Mouse (Mus musculus): ENCODE measurements at regions not wholly inside any gene's neighbourhood (a gene's known extent, or its start where the extent isn't known, plus 50 kb on each side); places are given as distances from the start of the nearest gene placed in this dataset.

GRCm38 (mm10) chr12:118660384-118661213, 185.5 kb upstream of the Sp8 start:
- ATAC-seq (replicated peaks; ENCODE audit: poor library complexity, severe bottlenecking) = no peak

DNA sequence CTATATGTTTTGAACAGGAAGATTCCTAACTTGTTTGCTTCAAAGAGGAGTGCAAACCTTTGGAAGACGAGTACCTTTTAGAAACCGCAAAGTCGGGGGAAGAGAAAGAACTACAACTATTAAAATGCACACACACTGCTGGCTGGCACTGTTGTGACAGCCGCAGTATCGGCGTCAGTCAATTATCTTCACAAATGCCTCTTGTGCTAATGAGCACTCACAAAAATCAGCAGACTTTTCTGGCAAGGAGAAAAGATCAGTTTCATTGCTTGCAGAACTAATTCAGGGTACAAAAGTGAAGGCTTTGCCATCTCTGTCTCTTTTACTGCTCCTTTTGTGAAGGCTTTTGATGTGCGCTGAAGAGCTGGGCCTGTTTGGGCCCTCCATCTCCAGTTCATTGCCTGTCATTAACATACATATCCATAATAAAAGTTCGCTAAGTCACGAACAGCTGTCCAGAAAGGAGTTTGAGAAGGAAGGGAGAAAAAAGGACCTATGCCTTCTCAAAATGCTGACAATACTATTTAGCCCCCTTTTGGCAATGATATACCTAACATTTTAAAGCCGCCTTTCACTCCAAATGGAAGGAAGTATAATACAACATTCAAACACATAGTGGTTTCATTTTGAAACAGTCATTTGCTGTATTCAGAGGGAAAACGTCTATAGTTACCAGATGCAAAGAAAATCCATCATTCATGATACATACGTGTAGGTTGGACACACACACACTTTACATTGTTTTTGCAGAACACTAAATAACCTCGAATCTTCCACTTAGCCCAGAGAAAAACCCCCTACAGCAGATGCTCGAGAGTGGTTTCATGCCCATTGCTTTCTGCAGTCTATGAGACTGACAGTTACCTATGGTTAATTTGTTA, 186.6 kb upstream of the Sp8 start:
- no peak for ATAC-seq (replicated peaks; ENCODE audit: poor library complexity, severe bottlenecking)

- ATAC-seq (replicated peaks; ENCODE audit: poor library complexity, severe bottlenecking) = no peak
These were observed 195.5 kb upstream of the Sp8 start for GRCm38 (mm10) chr12:118650483-118651160.

DNA sequence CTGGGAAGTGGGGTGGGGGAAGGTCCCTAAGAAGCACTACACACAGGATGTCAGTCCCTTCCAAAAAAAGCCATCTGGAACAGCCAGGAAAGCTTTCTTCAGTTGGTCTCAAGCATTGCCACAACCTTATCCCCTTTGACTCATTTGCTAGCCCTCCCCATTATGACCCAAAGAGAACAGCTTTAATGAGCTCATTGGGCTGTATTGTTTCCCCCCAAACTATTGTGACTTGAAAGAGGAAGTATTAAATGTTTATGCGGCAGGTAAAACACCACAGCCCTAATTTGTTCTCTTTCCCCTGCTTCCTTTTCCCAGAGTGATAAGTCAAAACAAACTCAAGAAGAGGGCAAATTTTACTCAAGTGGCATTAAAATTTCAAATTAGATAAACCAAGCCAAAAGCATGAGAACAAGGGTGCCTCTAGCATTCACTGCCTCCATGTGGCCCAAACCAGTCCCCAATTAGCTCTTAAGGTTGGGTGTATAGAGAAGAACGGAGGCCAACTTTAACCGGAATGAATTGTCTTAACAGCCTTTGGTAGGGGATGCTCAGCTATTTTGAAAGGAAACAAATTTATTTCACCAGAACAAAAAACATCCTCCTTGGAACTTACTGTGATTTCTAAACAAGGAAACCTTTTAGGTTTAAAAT, 196.7 kb upstream of the Sp8 start:
- ATAC-seq (replicated peaks; ENCODE audit: poor library complexity, severe bottlenecking) = peak; percentile 60

- ATAC-seq (replicated peaks; ENCODE audit: poor library complexity, severe bottlenecking) = peak; percentile 91
These were observed 197.5 kb upstream of the Sp8 start for GRCm38 (mm10) chr12:118648673-118649072.

DNA sequence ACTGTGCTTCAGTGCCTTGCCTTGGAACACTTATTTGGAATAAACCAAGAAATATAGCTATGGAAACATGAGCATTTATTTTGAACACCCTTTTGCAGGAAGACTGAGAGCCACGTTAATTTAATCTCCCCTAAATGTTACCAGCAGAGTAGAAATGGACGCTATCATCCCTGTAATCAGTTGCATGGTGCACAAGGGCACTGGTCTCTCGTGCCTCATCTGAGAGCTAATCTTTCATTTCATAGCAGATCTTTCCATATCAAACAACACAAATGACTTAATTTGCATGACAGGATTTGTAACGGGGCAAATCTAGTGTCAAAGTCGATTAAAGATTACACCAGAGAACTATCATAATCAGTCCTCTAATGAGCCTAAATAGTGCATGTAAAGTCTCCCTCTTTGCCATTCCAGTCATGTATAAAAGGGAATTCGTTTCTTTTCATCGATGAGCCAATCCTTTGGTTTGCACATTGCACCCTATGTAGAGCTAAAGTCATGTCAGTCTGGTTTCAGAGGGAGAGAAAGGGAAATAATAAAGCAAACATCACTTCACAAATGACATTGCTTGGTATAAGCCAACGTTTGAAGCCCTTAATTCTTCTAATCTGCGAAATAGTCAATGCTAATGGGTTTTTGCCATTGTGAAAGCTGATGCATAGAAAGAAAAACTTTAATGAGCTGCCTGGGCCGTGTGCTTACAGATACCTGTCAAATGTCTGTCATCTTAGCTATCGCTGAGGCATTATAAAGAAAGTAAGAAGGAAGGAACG, 198.7 kb upstream of the Sp8 start:
- ATAC-seq (replicated peaks; ENCODE audit: poor library complexity, severe bottlenecking) = no peak

DNA sequence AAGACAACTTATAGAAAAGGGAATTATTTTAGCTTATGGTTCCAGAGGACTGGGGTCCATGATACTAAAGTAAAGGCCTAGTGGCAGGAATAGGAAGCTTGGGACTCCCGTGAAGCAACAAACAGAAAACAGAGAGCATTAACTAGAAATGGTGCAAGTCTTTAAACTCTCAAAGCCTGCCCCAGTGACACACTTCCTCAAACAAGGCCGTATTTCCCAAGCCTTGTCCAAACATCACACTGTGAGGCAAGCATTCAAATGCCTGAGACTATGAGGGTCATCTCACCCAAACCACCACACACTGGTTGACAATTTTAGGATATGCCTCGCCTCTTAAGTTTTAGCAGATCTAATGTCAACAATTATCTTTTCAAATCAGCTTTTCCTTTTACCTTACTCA, 205.2 kb upstream of the Sp8 start:
- peak; percentile 99 for ATAC-seq (replicated peaks; ENCODE audit: poor library complexity, severe bottlenecking)

DNA sequence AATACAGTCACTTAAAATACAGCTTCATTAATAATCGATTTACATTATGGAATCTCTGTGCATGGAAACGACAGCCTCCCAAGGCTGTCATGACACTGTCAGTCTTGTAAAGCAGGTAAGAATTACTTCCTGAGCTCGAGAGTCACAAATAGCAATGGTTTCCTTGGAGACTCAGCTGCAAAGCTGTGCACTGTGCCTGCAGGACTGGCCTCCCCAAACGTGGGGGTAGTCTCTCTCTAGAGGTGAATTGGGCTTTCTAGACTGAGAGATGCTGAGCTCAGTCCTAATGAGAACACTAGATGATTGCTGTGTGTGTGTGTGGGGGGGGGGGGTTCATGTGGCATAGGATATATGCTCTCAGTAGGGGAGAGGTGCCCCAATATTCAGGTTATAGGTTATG, 208.9 kb upstream of the Sp8 start:
- no peak for ATAC-seq (replicated peaks; ENCODE audit: poor library complexity, severe bottlenecking)

DNA sequence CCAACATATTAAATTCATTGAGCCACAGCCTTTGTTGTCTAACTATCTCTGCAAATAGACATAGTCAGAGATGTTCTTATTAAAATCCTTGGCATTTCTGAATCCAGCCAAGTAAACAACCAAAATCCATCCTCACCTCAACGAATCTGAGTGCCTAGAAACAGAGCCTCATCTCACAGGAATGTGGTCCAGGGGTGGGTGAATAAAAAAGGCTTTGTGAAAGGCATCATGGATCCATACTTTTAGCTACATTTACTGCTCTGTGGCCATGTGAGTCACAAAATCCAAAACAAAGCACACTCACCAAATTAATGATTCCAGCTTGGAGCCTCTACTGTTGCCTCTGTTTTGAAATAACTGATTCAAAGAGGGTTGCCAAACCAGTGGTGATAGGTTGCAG, 210.7 kb upstream of the Sp8 start:
- no peak for ATAC-seq (replicated peaks; ENCODE audit: poor library complexity, severe bottlenecking)

DNA sequence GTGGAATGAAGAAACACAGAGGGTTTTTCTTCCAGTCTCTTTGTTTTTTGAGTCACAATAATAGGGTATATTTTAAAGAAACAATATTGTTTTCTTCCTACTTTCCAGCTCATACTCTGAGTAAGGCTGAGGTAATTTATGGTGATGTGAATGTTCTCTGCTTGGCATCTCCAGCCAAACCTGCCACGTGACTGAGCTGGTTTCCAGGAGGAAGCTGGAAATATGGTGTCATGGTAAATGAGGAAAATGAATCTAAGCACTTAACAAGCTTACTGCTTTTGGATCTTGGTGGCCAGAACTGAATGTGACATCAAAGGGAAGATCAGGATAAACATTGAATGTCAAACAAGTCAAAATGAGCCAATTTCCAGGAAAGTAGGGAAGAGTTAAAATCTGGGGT, 215.8 kb upstream of the Sp8 start:
- no peak for ATAC-seq (replicated peaks; ENCODE audit: poor library complexity, severe bottlenecking)

DNA sequence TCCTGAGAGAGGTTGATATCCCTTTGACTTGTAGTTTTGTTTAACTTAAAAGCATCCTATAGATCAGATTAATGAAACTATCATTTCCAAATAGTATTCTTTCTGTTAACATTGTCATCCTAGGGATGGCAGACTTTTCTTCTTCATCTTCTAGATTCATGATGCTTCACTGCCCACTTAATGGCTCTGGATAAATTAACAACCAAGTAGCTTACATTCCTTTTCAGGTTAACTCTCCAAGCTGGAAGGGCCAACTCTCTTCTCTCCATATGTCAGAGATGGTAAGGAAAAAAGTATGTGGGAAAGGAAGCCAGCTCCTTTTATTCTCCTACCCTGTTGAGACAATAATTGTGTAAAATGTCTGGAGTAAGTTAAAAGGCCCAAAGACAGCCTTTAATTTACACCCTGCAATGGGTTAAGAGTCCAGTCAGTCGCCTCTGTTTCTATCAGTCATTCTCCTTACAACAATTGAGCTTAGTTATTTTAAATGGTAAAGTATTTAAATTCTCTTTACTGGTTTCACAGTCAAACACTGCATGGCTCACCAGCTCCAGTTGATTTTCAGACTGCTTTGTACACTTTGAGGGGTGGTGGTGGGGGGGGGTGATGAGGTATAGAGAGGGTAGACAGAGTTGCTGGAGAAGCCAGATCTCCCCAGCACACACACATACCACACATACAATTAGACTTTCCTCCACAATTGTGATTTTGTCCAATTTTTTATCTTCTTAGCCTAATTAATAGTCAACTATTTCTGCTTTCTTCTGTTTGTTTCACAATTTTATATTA, 224.2 kb upstream of the Sp8 start:
- no peak for ATAC-seq (replicated peaks; ENCODE audit: poor library complexity, severe bottlenecking)

DNA sequence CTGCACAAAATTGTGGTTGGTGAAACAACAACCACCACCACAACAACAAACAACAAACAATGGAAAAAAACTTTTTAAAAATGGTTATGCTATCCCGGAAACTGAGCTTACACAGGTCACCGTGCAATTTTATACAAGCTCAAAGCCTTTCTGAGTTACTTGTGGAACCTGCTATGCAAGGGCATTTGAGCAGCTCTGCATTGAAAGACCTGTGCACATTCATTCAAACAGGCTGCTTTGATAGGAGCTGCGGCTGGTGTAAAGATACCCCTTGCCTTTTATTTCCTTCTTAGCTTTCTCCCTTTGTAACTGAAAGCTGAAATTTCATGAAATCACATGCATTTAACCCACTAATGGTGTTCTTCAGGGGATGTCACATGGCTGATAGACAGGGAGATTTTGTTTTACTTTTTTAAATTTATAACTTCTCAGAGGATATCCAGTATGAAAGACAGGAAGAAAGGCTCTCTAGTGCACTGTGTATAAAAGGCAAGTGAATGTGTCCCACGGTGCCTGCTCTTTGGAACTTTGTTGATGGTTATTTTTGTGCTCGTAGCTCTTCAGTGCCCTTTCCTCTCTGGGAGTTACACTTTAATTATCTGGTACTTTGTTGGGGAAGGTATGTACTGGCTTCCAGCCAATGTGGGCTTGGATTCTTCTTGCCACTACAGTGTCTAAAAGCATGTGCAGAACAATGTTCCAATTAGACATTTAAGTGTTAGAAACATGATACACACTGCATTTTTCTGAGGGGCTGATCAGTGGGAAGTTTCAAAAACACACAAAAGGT, 225.1 kb upstream of the Sp8 start:
- ATAC-seq (replicated peaks; ENCODE audit: poor library complexity, severe bottlenecking) = no peak

DNA sequence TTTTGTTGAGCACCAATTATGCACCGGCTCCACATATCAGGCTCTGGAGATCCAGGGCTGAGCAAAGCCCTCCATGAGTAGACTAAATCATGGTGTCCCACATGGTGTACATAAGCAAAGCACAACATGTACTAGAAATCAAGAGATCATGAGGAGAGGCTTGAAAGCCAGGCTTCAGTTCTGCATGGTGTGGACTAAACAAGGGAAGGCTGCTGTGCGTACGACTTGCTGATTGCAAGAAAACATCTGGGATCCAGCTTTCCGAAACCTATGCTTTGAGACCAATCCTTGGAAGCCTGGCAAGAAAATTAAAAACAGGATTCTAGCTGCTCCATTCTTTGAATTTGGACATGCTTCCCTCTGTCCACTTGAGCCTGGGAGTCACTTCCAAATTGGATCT, 249.1 kb upstream of the Sp8 start:
- no peak for ATAC-seq (replicated peaks; ENCODE audit: poor library complexity, severe bottlenecking)

DNA sequence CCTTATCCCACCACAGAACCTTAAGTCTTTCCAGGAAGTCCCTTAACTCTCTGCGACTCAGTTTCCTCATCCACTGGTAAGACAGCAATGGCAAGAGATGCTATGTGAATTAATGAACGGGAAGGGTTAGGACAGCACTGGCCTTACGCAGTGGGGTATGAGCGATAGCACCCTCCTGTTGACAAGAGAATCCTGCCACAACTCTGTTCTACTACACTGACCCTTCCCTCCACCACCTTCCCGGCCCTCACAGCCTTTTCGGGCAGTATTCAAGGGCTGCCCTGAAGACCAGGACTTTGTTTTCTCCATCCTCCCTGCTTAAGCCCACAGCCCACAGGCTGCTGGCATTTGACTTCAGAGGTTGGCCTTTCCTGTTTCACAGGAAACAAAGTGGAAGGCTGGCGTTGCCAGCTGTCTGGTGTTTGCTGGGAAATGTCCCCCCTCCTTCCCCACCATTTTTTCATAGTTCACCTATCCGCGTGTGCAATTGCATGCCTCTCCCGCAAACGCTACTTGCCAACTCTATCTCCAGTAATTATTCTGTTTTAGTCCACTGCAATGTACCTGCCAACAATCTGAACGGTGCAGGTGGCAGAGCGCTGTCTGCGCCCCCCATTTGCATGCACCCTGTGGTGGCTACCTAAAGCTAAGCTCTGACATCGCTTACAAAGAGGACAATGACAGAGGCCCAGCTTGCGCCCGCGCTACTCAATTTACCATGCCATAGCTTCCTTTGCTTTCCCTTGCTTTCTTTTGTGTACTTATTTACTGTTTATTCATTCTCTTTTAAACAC, 251.2 kb upstream of the Sp8 start:
- no peak for ATAC-seq (replicated peaks; ENCODE audit: poor library complexity, severe bottlenecking)

GRCm38 (mm10) chr12:118583829-118584628, 262.1 kb upstream of the Sp8 start:
- ATAC-seq (replicated peaks; ENCODE audit: poor library complexity, severe bottlenecking) = no peak

DNA sequence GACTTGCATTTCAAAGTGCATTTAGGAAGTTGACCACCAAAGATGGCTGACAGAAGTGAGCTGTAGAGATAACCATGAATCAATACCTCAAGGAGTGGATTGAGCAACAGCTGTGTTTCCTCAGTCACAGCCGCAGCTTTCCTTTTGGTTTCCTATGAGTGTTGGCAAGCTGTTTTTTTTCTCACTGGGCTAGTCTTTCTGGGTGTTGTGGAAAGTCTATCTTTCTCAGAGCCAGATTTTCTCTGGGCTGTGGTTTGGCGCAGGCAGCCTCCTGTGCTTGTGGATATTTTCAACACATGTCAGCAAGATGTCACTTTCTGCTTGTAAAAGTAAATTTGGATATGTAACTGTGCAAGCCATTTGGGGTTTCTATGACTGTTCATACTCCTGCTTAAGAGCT, 268.6 kb upstream of the Sp4 start:
- peak; percentile 99 for ATAC-seq (replicated peaks; ENCODE audit: poor library complexity, severe bottlenecking)

- ATAC-seq (replicated peaks; ENCODE audit: poor library complexity, severe bottlenecking) = no peak
These were observed 265.4 kb upstream of the Sp4 start for GRCm38 (mm10) chr12:118566681-118567080.

Data from granulocyte monocyte progenitor cell, adult 5-6 weeks (primary cell).